Mouse (Mus musculus): ENCODE data around the gene Gm15155. TPM values are rescaled to one million over a fixed set of nuclear protein-coding genes. Genes with fewer than 3 reads are reported as not detected.
"Not testable (repeated sequence)": the region's sequence is repeated elsewhere in the genome, so short reads cannot be mapped to it uniquely, and the experiment has no call there.

Gm15155 gene
- polyA plus RNA-seq, 1 experiment from 2014 or later: 0.39 TPM

GRCm38 (mm10) chrX:156171587-156171986 lies 547.0 kb downstream of the Gm15155 start:
- H3K9me3 ChIP-seq: no peaks in the 10 kb centered on the region
- no peak overlapping the region for H3K4me3 ChIP-seq
- no peak for ATAC-seq (ENCODE audit: low FRiP score, low read depth)
- no peaks in the 10 kb centered on the region for H3K27me3 ChIP-seq
- no peak overlapping the region for H3K9ac ChIP-seq
- H3K4me1 ChIP-seq (replicated peaks): no peaks in the 10 kb centered on the region
- no peak overlapping the region for H3K27ac ChIP-seq (replicated peaks)
- no peak overlapping the region for H3K4me2 ChIP-seq
- H3K36me3 ChIP-seq: no peaks in the 10 kb centered on the region

- H3K36me3 ChIP-seq; ATAC-seq (ENCODE audit: low FRiP score, low read depth); H3K9me3 ChIP-seq; H3K4me3 ChIP-seq; H3K9ac ChIP-seq; H3K4me1 ChIP-seq (replicated peaks); H3K4me2 ChIP-seq; H3K27ac ChIP-seq (replicated peaks); H3K27me3 ChIP-seq: not testable (repeated sequence)
Measured at GRCm38 (mm10) chrX:156303806-156304205, 679.3 kb downstream of the Gm15155 start.

Other genes starting within 250 kb of the Gm15155 start
- 14.4 and 16.2 TPM in 2 replicates for gene Ptchd1, start 927 bp upstream of the Gm15155 start, polyA plus RNA-seq (2015; fragmentation: Nextera tagmentation; extraction: Ambion mirVana)

Data from hindbrain, embryonic 15.5 days (tissue).